Mouse (Mus musculus) heart, embryonic 14.5 days (tissue): ENCODE data around the gene Slc35a5. TPM values are rescaled to one million over a fixed set of nuclear protein-coding genes. Genes with fewer than 3 reads are reported as not detected.

Source experiments
- ATAC-seq: fragments of 200-750 bp; cut with Nextera tagmentation; 2 replicates; pipeline ENCODE4 v1.8.0; 2017; ENCODE audit warnings: low read depth, moderate TSS enrichment; ENCODE audit not compliant: insufficient number of reproducible peaks, insufficient read depth, low FRiP score
- H3K27ac ChIP-seq, 2 experiments: fragments of 200-500 bp in 1 of 2; fragments of 300-500 bp in 1 of 2; sonication (generic) in 1 of 2; replicated peaks in 1 of 2; 2 replicates each; pipeline ENCODE4 v1.5.1; 2012 to 2014; ENCODE audit warnings: low read depth in 2 of 2, low read length in 2 of 2, control low read depth in 1 of 2, mild to moderate bottlenecking in 1 of 2, mixed read lengths in 1 of 2; ENCODE audit not compliant: control insufficient read depth in 1 of 2, insufficient read depth in 1 of 2
- H3K27me3 ChIP-seq: fragments of 300-500 bp; sonication (generic); 2 replicates; pipeline ENCODE4 v1.6.1; 2014; ENCODE audit warnings: mild to moderate bottlenecking, low read length, control low read depth; ENCODE audit not compliant: control insufficient read depth, insufficient read depth
- H3K36me3 ChIP-seq: fragments of 300-500 bp; sonication (generic); 2 replicates; pipeline ENCODE4 v1.6.1; 2014; ENCODE audit warnings: mild to moderate bottlenecking, control low read depth, low read length, mixed read lengths; ENCODE audit not compliant: control insufficient read depth, insufficient read depth
- H3K4me1 ChIP-seq, 2 experiments: fragments of 200-500 bp in 1 of 2; fragments of 300-500 bp in 1 of 2; sonication (generic) in 1 of 2; 2 replicates each; pipeline ENCODE4 v1.6.1; 2012 to 2014; ENCODE audit warnings: low read length in 2 of 2, control low read depth in 1 of 2, mixed read lengths in 1 of 2; ENCODE audit not compliant: control insufficient read depth in 2 of 2, insufficient read depth in 2 of 2
- H3K4me2 ChIP-seq: fragments of 300-500 bp; sonication (generic); 2 replicates; pipeline ENCODE4 v1.6.1; 2014; ENCODE audit warnings: mild to moderate bottlenecking, low read length
- H3K4me3 ChIP-seq, 2 experiments: fragments of 200-500 bp in 1 of 2; fragments of 300-500 bp in 1 of 2; sonication (generic) in 1 of 2; 2 replicates each; pipeline ENCODE4 v1.5.1; 2012 to 2014; ENCODE audit warnings: low read length in 2 of 2, mild to moderate bottlenecking in 2 of 2, control low read depth in 1 of 2, low read depth in 1 of 2, moderate library complexity in 1 of 2; ENCODE audit not compliant: control insufficient read depth in 1 of 2, insufficient read depth in 1 of 2
- H3K9ac ChIP-seq: fragments of 300-500 bp; sonication (generic); 2 replicates; pipeline ENCODE4 v1.6.1; 2014; ENCODE audit warnings: mild to moderate bottlenecking, low read length
- H3K9me3 ChIP-seq: fragments of 300-500 bp; sonication (generic); 2 replicates; pipeline ENCODE4 v1.6.1; 2016; ENCODE audit warnings: low read length, control low read depth; ENCODE audit not compliant: control insufficient read depth
- WGBS: fragments of 180-500 bp; shearing (Covaris S2); extraction: QIAGEN DNeasy Blood & Tissue Kit; methylation state at CpG from one replicate; pipeline ENCODE4 v1.1.7; 2014; 5-methylcytosine and 5-hydroxymethylcytosine counted together
- polyA plus RNA-seq: library from polyadenylated mRNA; unstranded; fragments of >200 nt; fragmentation: Nextera tagmentation; extraction: Ambion mirVana; gene quantifications from 2 replicates; pipeline ENCODE4 v1.2.1, GENCODE M21; 2014

Slc35a5 gene
- polyA plus RNA-seq, 1 experiment from 2014 or later: 18.0 TPM

GRCm38 (mm10) chr16:45108203-45108878, 50.2 kb downstream of the Slc35a5 start:
- H3K4me3 ChIP-seq: no peak overlapping the region
- H3K27me3 ChIP-seq: no peaks in the 10 kb centered on the region
- no peak overlapping the region for H3K4me2 ChIP-seq
- peaks cover 3 to 9% of the 10 kb centered on the region in 2 experiments; a peak in 3 of 4 replicates for H3K4me1 ChIP-seq
- H3K36me3 ChIP-seq: peaks cover 37% of the 10 kb centered on the region
- H3K27ac ChIP-seq: no peak overlapping the region
- H3K9ac ChIP-seq: no peak overlapping the region
- no peaks in the 10 kb centered on the region for H3K9me3 ChIP-seq
- 69% methylated on average over 5 of the region's 5 CpGs for WGBS
- no peak for ATAC-seq

GRCm38 (mm10) chr16:45104993-45105392, 53.5 kb downstream of the Slc35a5 start:
- peaks cover 7 to 17% of the 10 kb centered on the region in 2 experiments for H3K4me1 ChIP-seq
- H3K9ac ChIP-seq: no peak overlapping the region
- H3K27me3 ChIP-seq: no peaks in the 10 kb centered on the region
- no peaks in the 10 kb centered on the region for H3K9me3 ChIP-seq
- H3K4me2 ChIP-seq: no peak overlapping the region
- WGBS: 51% methylated on average over 3 of the region's 3 CpGs
- ATAC-seq: no peak
- H3K4me3 ChIP-seq: no peak overlapping the region
- H3K27ac ChIP-seq: no peak overlapping the region
- peaks cover 26% of the 10 kb centered on the region for H3K36me3 ChIP-seq

GRCm38 (mm10) chr16:45100892-45101291, 57.6 kb downstream of the Slc35a5 start:
- no peak overlapping the region for H3K9ac ChIP-seq
- H3K27ac ChIP-seq: peak overlapping the region; percentile 15 to 62; a peak in 3 of 4 replicates
- peaks cover 19 to 49% of the 10 kb centered on the region in 2 experiments for H3K4me1 ChIP-seq
- H3K4me3 ChIP-seq: no peak overlapping the region
- ATAC-seq: peak; percentile 87
- 2% methylated on average over 3 of the region's 3 CpGs for WGBS
- peaks cover 14% of the 10 kb centered on the region; the same call in 1 of the 2 replicates for H3K36me3 ChIP-seq
- H3K27me3 ChIP-seq: no peaks in the 10 kb centered on the region
- H3K4me2 ChIP-seq: peak overlapping the region; percentile 17
- no peaks in the 10 kb centered on the region for H3K9me3 ChIP-seq

GRCm38 (mm10) chr16:45098886-45099210, 59.7 kb downstream of the Slc35a5 start:
- H3K27me3 ChIP-seq: no peaks in the 10 kb centered on the region
- no peaks in the 10 kb centered on the region for H3K9me3 ChIP-seq
- H3K4me2 ChIP-seq: peak overlapping the region; percentile 63
- H3K4me3 ChIP-seq: 0 out of 4 replicates have a peak overlapping the region, but pooled peaks of 1 of the 2 experiments have one; percentile 43
- H3K4me1 ChIP-seq: peaks cover 31 to 61% of the 10 kb centered on the region in 2 experiments
- H3K36me3 ChIP-seq: no peaks in the 10 kb centered on the region
- no peak overlapping the region for H3K27ac ChIP-seq
- WGBS: 74% methylated on average over 6 of the region's 6 CpGs
- ATAC-seq: no peak
- no peak overlapping the region for H3K9ac ChIP-seq

GRCm38 (mm10) chr16:45098186-45098885, 60.2 kb downstream of the Slc35a5 start:
- peak overlapping the region; percentile 63 for H3K4me2 ChIP-seq
- H3K36me3 ChIP-seq: no peaks in the 10 kb centered on the region
- 0 out of 4 replicates have a peak overlapping the region, but pooled peaks of 1 of the 2 experiments have one; percentile 24 for H3K27ac ChIP-seq
- no peaks in the 10 kb centered on the region for H3K9me3 ChIP-seq
- no peaks in the 10 kb centered on the region for H3K27me3 ChIP-seq
- H3K4me3 ChIP-seq: peak overlapping the region; percentile 7 to 43; a peak in 3 of 4 replicates
- no peak for ATAC-seq
- peaks cover 32 to 61% of the 10 kb centered on the region in 2 experiments for H3K4me1 ChIP-seq
- 70% methylated on average over 10 of the region's 10 CpGs for WGBS
- H3K9ac ChIP-seq: peak overlapping the region; percentile 32; the same call in 1 of the 2 replicates

- ATAC-seq: no peak
- H3K4me2 ChIP-seq: peak overlapping the region; percentile 63
- peak overlapping the region in 1 of 2 experiments; percentile 43; a peak in 1 of 4 replicates for H3K4me3 ChIP-seq
- no peaks in the 10 kb centered on the region for H3K27me3 ChIP-seq
- H3K27ac ChIP-seq: no peak overlapping the region
- H3K9me3 ChIP-seq: no peaks in the 10 kb centered on the region
- peak overlapping the region; percentile 18; the same call in 1 of the 2 replicates for H3K9ac ChIP-seq
- H3K4me1 ChIP-seq: peaks cover 35 to 65% of the 10 kb centered on the region in 2 experiments
- no peaks in the 10 kb centered on the region for H3K36me3 ChIP-seq
- WGBS: 92% methylated on average over 2 of the region's 2 CpGs
Measured at GRCm38 (mm10) chr16:45097467-45097866, 61.0 kb downstream of the Slc35a5 start.

- Histone ChIP-seq H3K4me2 (peak overlapping the region; percentile 63), H3K9me3 (no peaks in the 10 kb centered on the region), H3K9ac (peak overlapping the region; percentile 72), H3K36me3 (no peaks in the 10 kb centered on the region), H3K27me3 (no peaks in the 10 kb centered on the region), H3K27ac (0 out of 4 replicates have a peak overlapping the region, but pooled peaks of 1 of the 2 experiments have one; percentile 6), H3K4me1 (peaks cover 30 to 58% of the 10 kb centered on the region in 2 experiments), H3K4me3 (peak overlapping the region; percentile 43 to 75)
- 80% methylated on average over 26 of the region's 26 CpGs for WGBS
- ATAC-seq: no peak
Measured at GRCm38 (mm10) chr16:45095561-45096482, 62.7 kb downstream of the Slc35a5 start.
